Mouse (Mus musculus): ENCODE results near the gene Mbd4. TPM values are rescaled to one million over a fixed set of nuclear protein-coding genes. Genes with fewer than 3 reads are reported as not detected.
"Not testable (repeated sequence)": the region's sequence is repeated elsewhere in the genome, so short reads cannot be mapped to it uniquely, and the experiment has no call there.

The Mbd4 gene
- polyA plus RNA-seq, 1 experiment from 2014 or later: 24.6 TPM

GRCm38 (mm10) chr6:115830779-115831601, 22.2 kb downstream of the Mbd4 start:
- WGBS: 87% methylated on average over 6 of the region's 6 CpGs
- no peak for DNase-seq (ENCODE audit: low spot score)

GRCm38 (mm10) chr6:115823850-115824464, 29.2 kb downstream of the Mbd4 start:
- H3K36me3 ChIP-seq; H3K9me3 ChIP-seq; H3K4me1 ChIP-seq (replicated peaks); H3K27me3 ChIP-seq (ENCODE audit: insufficient read depth, poor library complexity, severe bottlenecking): not testable (repeated sequence)
- Histone ChIP-seq H3K4me3 (peak overlapping the region; percentile 37), H3K27ac (peak overlapping the region; percentile 73)
- WGBS: 2% methylated on average over 5 of the region's 11 CpGs
- DNase-seq (ENCODE audit: low spot score): peak; percentile 84

More at GRCm38 (mm10) chr6:115830779-115831601, 22.2 kb downstream of the Mbd4 start:
- H3K36me3 ChIP-seq: peaks cover 3% of the 10 kb centered on the region; the same call in 1 of the 2 replicates
- no peak overlapping the region for H3K27ac ChIP-seq
- no peaks in the 10 kb centered on the region for H3K27me3 ChIP-seq (ENCODE audit: insufficient read depth, poor library complexity, severe bottlenecking)
- no peaks in the 10 kb centered on the region for H3K9me3 ChIP-seq
- H3K4me3 ChIP-seq: no peak overlapping the region
- H3K4me1 ChIP-seq (replicated peaks): no peaks in the 10 kb centered on the region

GRCm38 (mm10) chr6:115821216-115821993, 31.8 kb downstream of the Mbd4 start:
- 89% methylated on average over 8 of the region's 8 CpGs for WGBS
- no peaks in the 10 kb centered on the region for H3K27me3 ChIP-seq (ENCODE audit: insufficient read depth, poor library complexity, severe bottlenecking)

GRCm38 (mm10) chr6:115818129-115818528, 35.0 kb downstream of the Mbd4 start:
- H3K4me1 ChIP-seq (replicated peaks): peaks cover 7% of the 10 kb centered on the region; the same call in 1 of the 2 replicates
- no peaks in the 10 kb centered on the region for H3K27me3 ChIP-seq (ENCODE audit: insufficient read depth, poor library complexity, severe bottlenecking)
- H3K27ac ChIP-seq: no peak overlapping the region
- no peaks in the 10 kb centered on the region for H3K36me3 ChIP-seq
- 77% methylated on average over 2 of the region's 2 CpGs for WGBS
- H3K9me3 ChIP-seq: no peaks in the 10 kb centered on the region
- H3K4me3 ChIP-seq: no peak overlapping the region
- DNase-seq (ENCODE audit: low spot score): no peak

More at GRCm38 (mm10) chr6:115821216-115821993, 31.8 kb downstream of the Mbd4 start:
- no peak overlapping the region for H3K27ac ChIP-seq
- no peak for DNase-seq (ENCODE audit: low spot score)
- no peak overlapping the region for H3K4me3 ChIP-seq
- H3K36me3 ChIP-seq: no peaks in the 10 kb centered on the region
- H3K9me3 ChIP-seq: no peaks in the 10 kb centered on the region
- H3K4me1 ChIP-seq (replicated peaks): peaks cover 8% of the 10 kb centered on the region; the same call in 1 of the 2 replicates

GRCm38 (mm10) chr6:115815041-115815440, 38.1 kb downstream of the Mbd4 start:
- H3K9me3 ChIP-seq: no peaks in the 10 kb centered on the region
- no peak overlapping the region for H3K27ac ChIP-seq
- no peak overlapping the region for H3K4me3 ChIP-seq
- WGBS: 80% methylated on average over 4 of the region's 4 CpGs
- H3K36me3 ChIP-seq: no peaks in the 10 kb centered on the region
- peaks cover 7% of the 10 kb centered on the region; the same call in 1 of the 2 replicates for H3K4me1 ChIP-seq (replicated peaks)
- DNase-seq (ENCODE audit: low spot score): no peak
- H3K27me3 ChIP-seq (ENCODE audit: insufficient read depth, poor library complexity, severe bottlenecking): no peaks in the 10 kb centered on the region

- H3K27me3 ChIP-seq (ENCODE audit: insufficient read depth, poor library complexity, severe bottlenecking): no peaks in the 10 kb centered on the region
- no peak overlapping the region; the same call in 1 of the 2 replicates for H3K27ac ChIP-seq
- peaks cover 7% of the 10 kb centered on the region; the same call in 1 of the 2 replicates for H3K4me1 ChIP-seq (replicated peaks)
- H3K36me3 ChIP-seq: no peaks in the 10 kb centered on the region
- H3K4me3 ChIP-seq: no peak overlapping the region
- H3K9me3 ChIP-seq: no peaks in the 10 kb centered on the region
- WGBS: 32% methylated on average over 4 of the region's 4 CpGs
- DNase-seq (ENCODE audit: low spot score): peak; percentile 59
Measured at GRCm38 (mm10) chr6:115814104-115814503, 39.1 kb downstream of the Mbd4 start.

GRCm38 (mm10) chr6:115811606-115812005, 41.6 kb downstream of the Mbd4 start:
- H3K9me3 ChIP-seq: no peaks in the 10 kb centered on the region
- H3K27me3 ChIP-seq (ENCODE audit: insufficient read depth, poor library complexity, severe bottlenecking): no peaks in the 10 kb centered on the region
- WGBS: 78% methylated on average over 8 of the region's 8 CpGs
- H3K4me3 ChIP-seq: no peak overlapping the region
- no peak for DNase-seq (ENCODE audit: low spot score)
- peaks cover 12% of the 10 kb centered on the region for H3K36me3 ChIP-seq
- peaks cover 18% of the 10 kb centered on the region for H3K4me1 ChIP-seq (replicated peaks)
- no peak overlapping the region for H3K27ac ChIP-seq

- under 1% methylated on average over 47 of the region's 47 CpGs for WGBS
- peak within 1 kb of the TSS; percentile 100 for H3K27ac ChIP-seq
- H3K9me3 ChIP-seq: no peaks in the 10 kb centered on the region
- H3K27me3 ChIP-seq (ENCODE audit: insufficient read depth, poor library complexity, severe bottlenecking): no peaks in the 10 kb centered on the region
- DNase-seq (ENCODE audit: low spot score): peak; percentile 85
- H3K4me1 ChIP-seq (replicated peaks): peaks cover 19% of the 10 kb centered on the region
- H3K36me3 ChIP-seq: peaks cover 41% of the 10 kb centered on the region
- peak within 1 kb of the TSS; percentile 86 for H3K4me3 ChIP-seq
Measured at GRCm38 (mm10) chr6:115808488-115809231, 44.5 kb downstream of the Mbd4 start, which contains the start of gene Rpl32. Gene Rpl32 (minus strand): TSS chr6:115808747.

GRCm38 (mm10) chr6:115808196-115808487, 45.0 kb downstream of the Mbd4 start:
- peaks cover 46% of the 10 kb centered on the region for H3K36me3 ChIP-seq
- H3K4me1 ChIP-seq (replicated peaks): peaks cover 19% of the 10 kb centered on the region
- no peak for DNase-seq (ENCODE audit: low spot score)
- 1% methylated on average over 22 of the region's 22 CpGs for WGBS
- H3K9me3 ChIP-seq: no peaks in the 10 kb centered on the region
- no peaks in the 10 kb centered on the region for H3K27me3 ChIP-seq (ENCODE audit: insufficient read depth, poor library complexity, severe bottlenecking)
- peak overlapping the region; percentile 100 for H3K27ac ChIP-seq
- H3K4me3 ChIP-seq: peak overlapping the region; percentile 86

GRCm38 (mm10) chr6:115807464-115808195, 45.5 kb downstream of the Mbd4 start:
- DNase-seq (ENCODE audit: low spot score): no peak
- Histone ChIP-seq H3K27ac (peak overlapping the region; percentile 100), H3K36me3 (peaks cover 51% of the 10 kb centered on the region), H3K9me3 (no peaks in the 10 kb centered on the region), H3K4me1 (replicated peaks) (peaks cover 19% of the 10 kb centered on the region), H3K4me3 (peak overlapping the region; percentile 86), H3K27me3 (ENCODE audit: insufficient read depth, poor library complexity, severe bottlenecking) (no peaks in the 10 kb centered on the region)
- 4% methylated on average over 15 of the region's 15 CpGs for WGBS

- no peak for DNase-seq (ENCODE audit: low spot score)
- 76% methylated on average over 10 of the region's 10 CpGs for WGBS
- Histone ChIP-seq H3K36me3 (peaks cover 81% of the 10 kb centered on the region), H3K4me1 (replicated peaks) (peaks cover 19% of the 10 kb centered on the region), H3K4me3 (no peak overlapping the region), H3K27me3 (ENCODE audit: insufficient read depth, poor library complexity, severe bottlenecking) (no peaks in the 10 kb centered on the region), H3K9me3 (no peaks in the 10 kb centered on the region), H3K27ac (no peak overlapping the region)
Measured at GRCm38 (mm10) chr6:115804432-115805192, 48.6 kb downstream of the Mbd4 start.

All from hindbrain, embryonic 10.5 days (tissue).